Mouse (Mus musculus): ENCODE results near the gene Slc16a12. TPM values are rescaled to one million over a fixed set of nuclear protein-coding genes. Genes with fewer than 3 reads are reported as not detected.

Slc16a12 gene
- polyA plus RNA-seq, 1 experiment from 2014 or later: 2.4 TPM

DNA sequence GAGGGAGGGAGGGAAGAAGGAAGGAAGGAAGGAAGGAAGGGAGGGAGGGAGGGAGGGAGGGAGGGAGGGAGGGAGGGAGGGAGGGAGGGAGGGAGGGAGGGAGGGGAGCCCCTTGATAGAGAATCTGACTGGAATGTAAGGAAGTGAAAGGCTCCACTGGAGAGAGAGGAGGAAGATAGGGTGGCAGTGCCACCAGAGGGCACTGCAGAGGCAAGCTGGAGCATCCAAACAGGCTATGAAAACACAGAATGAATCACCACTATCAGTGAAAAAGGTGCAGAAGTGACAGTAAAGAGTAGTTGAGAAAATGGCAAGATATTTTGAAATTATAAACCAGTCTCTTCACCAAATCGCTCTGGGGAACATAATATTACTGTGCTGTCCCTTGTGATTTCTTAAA lies 62.2 kb downstream of the Slc16a12 start:
- H3K4me3 ChIP-seq (ENCODE audit: low read depth, low read length): no peak overlapping the region
- H3K27me3 ChIP-seq (replicated peaks; ENCODE audit: control insufficient read depth, insufficient read depth, low read length): no peaks in the 10 kb centered on the region
- ATAC-seq (ENCODE audit: low read depth) (no peak), DNase-seq (ENCODE audit: low spot score) (peak; percentile 53)
- H3K36me3 ChIP-seq (ENCODE audit: control insufficient read depth, insufficient read depth, low read length): no peaks in the 10 kb centered on the region
- WGBS: 58% methylated on average over 1 of the region's 1 CpGs
- no peak overlapping the region for H3K9ac ChIP-seq (ENCODE audit: low read depth, low read length)
- no peak overlapping the region for H3K27ac ChIP-seq (replicated peaks; ENCODE audit: low read depth, low read length)
- H3K4me2 ChIP-seq (ENCODE audit: low read depth, low read length): no peak overlapping the region
- no peaks in the 10 kb centered on the region for H3K9me3 ChIP-seq (ENCODE audit: control insufficient read depth, low read length)
- H3K4me1 ChIP-seq (ENCODE audit: control insufficient read depth, insufficient read depth, low read length): no peaks in the 10 kb centered on the region

DNA sequence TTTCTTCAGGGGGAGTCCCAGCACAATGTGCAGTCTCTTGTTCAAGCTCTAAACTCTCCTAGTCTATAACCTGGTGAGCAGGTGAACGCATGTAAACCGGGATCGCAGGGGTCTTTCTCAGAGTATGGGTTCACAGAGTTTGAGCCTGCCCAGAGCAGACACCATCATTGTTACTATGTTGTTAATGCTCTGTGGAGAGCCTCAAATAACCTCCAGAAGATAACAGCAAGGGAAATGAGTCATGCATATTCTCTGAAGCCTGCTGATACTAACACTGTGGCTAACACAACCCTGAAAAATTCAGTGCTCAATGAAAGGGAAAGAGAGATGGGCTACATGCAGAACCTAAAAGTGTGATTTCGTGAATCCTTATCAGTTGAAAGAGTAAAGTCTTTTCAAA lies 68.7 kb downstream of the Slc16a12 start:
- H3K4me2 ChIP-seq (ENCODE audit: low read depth, low read length): no peak overlapping the region
- no peak overlapping the region for H3K27ac ChIP-seq (replicated peaks; ENCODE audit: low read depth, low read length)
- ATAC-seq (ENCODE audit: low read depth) (no peak), DNase-seq (ENCODE audit: low spot score) (no peak)
- no peak overlapping the region for H3K4me3 ChIP-seq (ENCODE audit: low read depth, low read length)
- no peaks in the 10 kb centered on the region for H3K27me3 ChIP-seq (replicated peaks; ENCODE audit: control insufficient read depth, insufficient read depth, low read length)
- no peaks in the 10 kb centered on the region for H3K4me1 ChIP-seq (ENCODE audit: control insufficient read depth, insufficient read depth, low read length)
- no peaks in the 10 kb centered on the region for H3K9me3 ChIP-seq (ENCODE audit: control insufficient read depth, low read length)
- H3K36me3 ChIP-seq (ENCODE audit: control insufficient read depth, insufficient read depth, low read length): no peaks in the 10 kb centered on the region
- H3K9ac ChIP-seq (ENCODE audit: low read depth, low read length): no peak overlapping the region
- 89% methylated on average over 4 of the region's 4 CpGs for WGBS

DNA sequence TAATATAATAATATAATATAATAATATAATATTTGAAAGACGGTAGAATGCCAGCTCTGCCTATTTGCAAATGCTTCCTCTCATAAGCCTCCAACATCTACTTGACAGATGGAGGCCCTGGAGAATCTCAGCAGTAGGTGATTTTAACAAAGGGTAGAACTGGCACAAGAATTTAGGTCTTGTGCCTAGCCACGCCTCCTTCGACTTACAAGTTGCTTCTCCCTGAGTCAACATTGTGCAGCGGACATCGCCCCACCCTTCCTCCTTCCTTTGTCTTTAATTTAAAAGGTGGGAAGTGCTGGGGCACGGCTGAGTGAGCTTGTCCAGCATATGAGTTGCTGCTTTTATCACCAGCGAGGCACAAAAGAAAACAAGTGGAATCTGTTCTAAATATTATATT lies 73.6 kb downstream of the Slc16a12 start:
- Histone ChIP-seq H3K4me1 (ENCODE audit: control insufficient read depth, insufficient read depth, low read length) (no peaks in the 10 kb centered on the region), H3K9me3 (ENCODE audit: control insufficient read depth, low read length) (no peaks in the 10 kb centered on the region), H3K4me3 (ENCODE audit: low read depth, low read length) (no peak overlapping the region), H3K27me3 (replicated peaks; ENCODE audit: control insufficient read depth, insufficient read depth, low read length) (no peaks in the 10 kb centered on the region), H3K9ac (ENCODE audit: low read depth, low read length) (no peak overlapping the region), H3K27ac (replicated peaks; ENCODE audit: low read depth, low read length) (no peak overlapping the region), H3K36me3 (ENCODE audit: control insufficient read depth, insufficient read depth, low read length) (no peaks in the 10 kb centered on the region), H3K4me2 (ENCODE audit: low read depth, low read length) (no peak overlapping the region)
- WGBS: 74% methylated on average over 7 of the region's 7 CpGs
- no peak for DNase-seq (ENCODE audit: low spot score)
- ATAC-seq (ENCODE audit: low read depth): no peak

GRCm38 (mm10) chr19:34666127-34666526 lies 81.0 kb downstream of the Slc16a12 start:
- Histone ChIP-seq H3K9me3 (ENCODE audit: control insufficient read depth, low read length) (no peaks in the 10 kb centered on the region), H3K36me3 (ENCODE audit: control insufficient read depth, insufficient read depth, low read length) (no peaks in the 10 kb centered on the region), H3K4me2 (ENCODE audit: low read depth, low read length) (no peak overlapping the region), H3K4me3 (ENCODE audit: low read depth, low read length) (no peak overlapping the region), H3K9ac (ENCODE audit: low read depth, low read length) (no peak overlapping the region), H3K27ac (replicated peaks; ENCODE audit: low read depth, low read length) (no peak overlapping the region), H3K4me1 (ENCODE audit: control insufficient read depth, insufficient read depth, low read length) (no peaks in the 10 kb centered on the region), H3K27me3 (replicated peaks; ENCODE audit: control insufficient read depth, insufficient read depth, low read length) (no peaks in the 10 kb centered on the region)
- ATAC-seq (ENCODE audit: low read depth): no peak
- peak; percentile 85 for DNase-seq (ENCODE audit: low spot score)
- WGBS: 1% methylated on average over 5 of the region's 5 CpGs

GRCm38 (mm10) chr19:34662740-34663139 lies 84.3 kb downstream of the Slc16a12 start:
- no peaks in the 10 kb centered on the region for H3K27me3 ChIP-seq (replicated peaks; ENCODE audit: control insufficient read depth, insufficient read depth, low read length)
- no peak overlapping the region for H3K4me3 ChIP-seq (ENCODE audit: low read depth, low read length)
- no peaks in the 10 kb centered on the region for H3K4me1 ChIP-seq (ENCODE audit: control insufficient read depth, insufficient read depth, low read length)
- no peaks in the 10 kb centered on the region for H3K9me3 ChIP-seq (ENCODE audit: control insufficient read depth, low read length)
- DNase-seq (ENCODE audit: low spot score) (no peak), ATAC-seq (ENCODE audit: low read depth) (no peak)
- no peaks in the 10 kb centered on the region for H3K36me3 ChIP-seq (ENCODE audit: control insufficient read depth, insufficient read depth, low read length)
- H3K4me2 ChIP-seq (ENCODE audit: low read depth, low read length): peak overlapping the region; percentile 57
- WGBS: 36% methylated on average over 5 of the region's 5 CpGs
- H3K9ac ChIP-seq (ENCODE audit: low read depth, low read length): no peak overlapping the region
- H3K27ac ChIP-seq (replicated peaks; ENCODE audit: low read depth, low read length): no peak overlapping the region

GRCm38 (mm10) chr19:34662067-34662507 lies 85.0 kb downstream of the Slc16a12 start:
- DNase-seq (ENCODE audit: low spot score) (peak; percentile 91), ATAC-seq (ENCODE audit: low read depth) (peak; percentile 95)
- Histone ChIP-seq H3K9me3 (ENCODE audit: control insufficient read depth, low read length) (no peaks in the 10 kb centered on the region), H3K4me1 (ENCODE audit: control insufficient read depth, insufficient read depth, low read length) (no peaks in the 10 kb centered on the region), H3K27ac (replicated peaks; ENCODE audit: low read depth, low read length) (no peak overlapping the region), H3K9ac (ENCODE audit: low read depth, low read length) (peak overlapping the region; percentile 42; the same call in 1 of the 2 replicates), H3K4me2 (ENCODE audit: low read depth, low read length) (peak overlapping the region; percentile 57), H3K4me3 (ENCODE audit: low read depth, low read length) (peak overlapping the region; percentile 37), H3K27me3 (replicated peaks; ENCODE audit: control insufficient read depth, insufficient read depth, low read length) (no peaks in the 10 kb centered on the region), H3K36me3 (ENCODE audit: control insufficient read depth, insufficient read depth, low read length) (no peaks in the 10 kb centered on the region)
- WGBS: 9% methylated on average over 13 of the region's 13 CpGs

DNA sequence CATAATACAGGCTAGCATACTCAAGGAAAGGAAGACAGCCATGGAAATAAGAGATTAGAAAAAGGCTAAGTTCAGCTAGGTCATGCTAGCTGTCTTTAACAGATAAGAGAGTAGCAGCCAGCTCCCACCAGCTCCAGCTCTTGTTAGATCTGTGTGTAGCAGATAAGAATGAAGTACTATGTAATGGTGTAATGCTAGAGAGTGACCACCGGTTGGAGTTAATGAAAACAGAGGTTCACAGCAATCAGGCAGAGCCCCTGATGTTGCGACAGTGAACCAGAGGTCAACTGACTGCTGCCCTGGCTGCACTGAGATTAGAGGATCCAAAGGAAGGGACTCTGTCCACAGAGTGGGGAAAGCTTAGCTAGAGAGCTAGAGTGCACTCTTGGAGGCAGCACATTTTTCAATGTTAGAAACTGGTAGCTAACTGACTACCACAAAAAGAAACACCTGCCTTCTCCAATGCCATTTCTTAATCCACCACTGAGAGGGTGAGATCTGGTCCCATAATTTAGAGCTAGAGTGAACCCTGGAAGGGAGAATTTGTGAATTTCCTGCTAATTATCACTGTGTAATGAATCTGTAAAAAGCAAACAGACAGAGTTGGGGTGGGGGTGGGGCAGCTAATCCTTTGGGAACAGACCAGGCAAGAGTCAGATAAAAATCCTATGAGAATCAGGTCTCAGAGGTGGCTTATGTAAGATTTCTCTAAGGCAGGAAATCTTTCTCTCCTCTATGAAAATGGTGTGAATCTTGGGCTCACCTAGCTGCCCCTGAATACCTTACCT lies 90.4 kb downstream of the Slc16a12 start:
- Histone ChIP-seq H3K27ac (replicated peaks; ENCODE audit: low read depth, low read length) (no peak overlapping the region), H3K36me3 (ENCODE audit: control insufficient read depth, insufficient read depth, low read length) (no peaks in the 10 kb centered on the region), H3K9ac (ENCODE audit: low read depth, low read length) (no peak overlapping the region), H3K4me2 (ENCODE audit: low read depth, low read length) (no peak overlapping the region), H3K4me3 (ENCODE audit: low read depth, low read length) (no peak overlapping the region), H3K9me3 (ENCODE audit: control insufficient read depth, low read length) (no peaks in the 10 kb centered on the region), H3K27me3 (replicated peaks; ENCODE audit: control insufficient read depth, insufficient read depth, low read length) (no peaks in the 10 kb centered on the region), H3K4me1 (ENCODE audit: control insufficient read depth, insufficient read depth, low read length) (no peaks in the 10 kb centered on the region)
- 24% methylated on average over 2 of the region's 2 CpGs for WGBS
- ATAC-seq (ENCODE audit: low read depth) (no peak), DNase-seq (ENCODE audit: low spot score) (no peak)

DNA sequence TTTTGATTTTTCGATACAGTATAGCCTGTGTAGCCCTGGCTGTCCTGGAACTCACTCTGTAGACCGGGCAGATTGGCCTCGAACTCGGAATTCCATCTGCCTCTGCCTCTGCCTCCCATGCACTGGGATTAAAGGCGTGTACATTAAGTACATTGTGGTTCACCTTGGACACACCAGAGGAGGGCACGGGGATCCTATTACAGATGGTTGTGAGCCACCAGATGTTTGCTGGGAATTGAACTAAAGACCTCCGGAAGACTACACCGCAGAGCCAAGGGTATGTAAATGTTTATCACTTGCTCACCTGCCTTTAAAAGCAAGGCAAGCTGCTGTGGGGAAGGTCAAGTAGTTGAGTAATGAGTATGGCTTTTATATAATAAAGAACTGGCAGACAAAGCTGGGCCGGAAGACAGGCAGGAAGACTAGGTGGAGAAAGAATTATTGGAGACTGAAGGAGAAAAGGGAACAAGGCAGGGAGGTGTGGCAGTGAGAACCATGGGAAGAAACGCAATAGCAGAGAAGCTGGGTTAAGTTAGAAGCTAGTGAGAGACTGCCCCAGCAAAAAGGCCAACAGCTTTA lies 91.8 kb downstream of the Slc16a12 start:
- no peaks in the 10 kb centered on the region for H3K36me3 ChIP-seq (ENCODE audit: control insufficient read depth, insufficient read depth, low read length)
- DNase-seq (ENCODE audit: low spot score) (no peak), ATAC-seq (ENCODE audit: low read depth) (no peak)

GRCm38 (mm10) chr19:34650997-34651396 lies 96.1 kb downstream of the Slc16a12 start:
- 86% methylated on average over 6 of the region's 6 CpGs for WGBS
- ATAC-seq (ENCODE audit: low read depth) (no peak), DNase-seq (ENCODE audit: low spot score) (no peak)
- Histone ChIP-seq H3K27ac (replicated peaks; ENCODE audit: low read depth, low read length) (no peak overlapping the region), H3K4me2 (ENCODE audit: low read depth, low read length) (no peak overlapping the region), H3K9me3 (ENCODE audit: control insufficient read depth, low read length) (no peaks in the 10 kb centered on the region), H3K27me3 (replicated peaks; ENCODE audit: control insufficient read depth, insufficient read depth, low read length) (no peaks in the 10 kb centered on the region), H3K9ac (ENCODE audit: low read depth, low read length) (no peak overlapping the region), H3K4me1 (ENCODE audit: control insufficient read depth, insufficient read depth, low read length) (no peaks in the 10 kb centered on the region), H3K4me3 (ENCODE audit: low read depth, low read length) (no peak overlapping the region), H3K36me3 (ENCODE audit: control insufficient read depth, insufficient read depth, low read length) (no peaks in the 10 kb centered on the region)

More for the DNA sequence above, 91.8 kb downstream of the Slc16a12 start:
- H3K9me3 ChIP-seq (ENCODE audit: control insufficient read depth, low read length): no peaks in the 10 kb centered on the region
- no peaks in the 10 kb centered on the region for H3K27me3 ChIP-seq (replicated peaks; ENCODE audit: control insufficient read depth, insufficient read depth, low read length)
- no peak overlapping the region for H3K9ac ChIP-seq (ENCODE audit: low read depth, low read length)
- no peaks in the 10 kb centered on the region for H3K4me1 ChIP-seq (ENCODE audit: control insufficient read depth, insufficient read depth, low read length)
- no peak overlapping the region for H3K4me3 ChIP-seq (ENCODE audit: low read depth, low read length)
- H3K27ac ChIP-seq (replicated peaks; ENCODE audit: low read depth, low read length): no peak overlapping the region
- WGBS: 72% methylated on average over 10 of the region's 10 CpGs
- H3K4me2 ChIP-seq (ENCODE audit: low read depth, low read length): no peak overlapping the region

Data from embryonic facial prominence, embryonic 14.5 days (tissue).